Mouse (Mus musculus): ENCODE measurements around the gene Erbb2. TPM values are rescaled to one million over a fixed set of nuclear protein-coding genes. Genes with fewer than 3 reads are reported as not detected.

Erbb2 gene
- polyA plus RNA-seq, 1 experiment from 2014 or later: 10.4 TPM

DNA sequence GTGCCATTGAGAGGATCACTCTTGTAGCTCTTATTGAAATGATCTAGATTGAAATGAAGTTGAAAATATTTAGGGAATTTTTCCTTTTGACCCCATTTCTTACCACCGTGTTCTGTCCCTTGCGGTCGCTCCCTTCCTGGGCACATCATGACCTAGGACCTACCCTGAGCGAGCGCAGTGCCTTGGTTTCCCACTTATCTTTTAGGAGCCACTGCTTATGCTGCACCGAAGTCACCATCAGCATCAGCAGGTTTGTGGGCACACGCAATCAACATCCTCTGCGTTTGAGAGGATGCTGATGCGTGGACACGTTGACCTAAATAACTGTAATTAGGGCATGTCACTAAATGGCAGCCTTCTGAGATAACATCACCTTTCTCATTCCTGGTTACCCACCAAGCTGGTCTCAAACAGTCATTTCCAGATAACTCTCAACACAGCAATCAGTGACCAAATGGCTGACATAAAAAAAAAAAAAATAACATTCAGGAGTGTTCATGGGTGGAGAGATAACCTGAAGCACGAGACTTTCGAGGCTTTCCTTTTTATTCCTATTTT lies 67.7 kb downstream of the Erbb2 start:
- H3K27ac ChIP-seq (replicated peaks): no peak overlapping the region
- no peaks in the 10 kb centered on the region for H3K36me3 ChIP-seq
- no peaks in the 10 kb centered on the region for H3K4me1 ChIP-seq (replicated peaks)
- 93% methylated on average over 12 of the region's 12 CpGs for WGBS
- no peak overlapping the region for H3K4me2 ChIP-seq
- no peaks in the 10 kb centered on the region for H3K9me3 ChIP-seq
- no peak for ATAC-seq (ENCODE audit: low read depth)
- H3K27me3 ChIP-seq: no peaks in the 10 kb centered on the region; the same call in 1 of the 2 replicates
- no peak overlapping the region for H3K9ac ChIP-seq
- H3K4me3 ChIP-seq: no peak overlapping the region

- no peak overlapping the region for H3K4me2 ChIP-seq
- no peak overlapping the region for H3K9ac ChIP-seq
- no peak for ATAC-seq (ENCODE audit: low read depth)
- no peaks in the 10 kb centered on the region for H3K4me1 ChIP-seq (replicated peaks)
- H3K27me3 ChIP-seq: no peaks in the 10 kb centered on the region; the same call in none of the 2 replicates
- no peak overlapping the region for H3K4me3 ChIP-seq
- WGBS: 67% methylated on average over 6 of the region's 6 CpGs
- no peak overlapping the region for H3K27ac ChIP-seq (replicated peaks)
- no peaks in the 10 kb centered on the region for H3K9me3 ChIP-seq
- no peaks in the 10 kb centered on the region for H3K36me3 ChIP-seq
Measured at GRCm38 (mm10) chr11:98481231-98481630, 69.0 kb downstream of the Erbb2 start.

DNA sequence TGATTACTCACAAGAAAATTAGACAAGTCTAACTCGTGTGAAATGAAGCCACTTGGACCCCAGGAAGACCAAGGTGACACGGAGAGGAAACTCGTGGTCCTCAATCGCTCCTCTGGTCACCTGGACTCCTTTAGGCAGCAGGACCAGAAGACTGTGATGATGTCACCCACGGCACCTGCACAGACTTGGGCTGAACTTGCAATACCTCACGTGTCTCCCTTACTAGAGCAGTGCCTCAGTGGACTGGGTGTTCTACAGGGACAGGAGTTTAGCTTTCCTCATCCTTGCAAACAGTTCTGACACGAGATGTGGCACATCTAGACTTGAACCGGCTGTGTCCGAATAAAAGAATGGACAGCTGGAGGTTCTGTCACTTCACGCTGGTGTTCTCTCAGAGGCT lies 69.8 kb downstream of the Erbb2 start:
- Histone ChIP-seq H3K9me3 (no peaks in the 10 kb centered on the region), H3K4me2 (no peak overlapping the region), H3K36me3 (no peaks in the 10 kb centered on the region), H3K9ac (no peak overlapping the region), H3K27me3 (no peaks in the 10 kb centered on the region; the same call in none of the 2 replicates), H3K27ac (replicated peaks) (no peak overlapping the region), H3K4me1 (replicated peaks) (no peaks in the 10 kb centered on the region), H3K4me3 (no peak overlapping the region)
- no peak for ATAC-seq (ENCODE audit: low read depth)
- WGBS: 87% methylated on average over 10 of the region's 10 CpGs

GRCm38 (mm10) chr11:98485749-98486148 lies 73.5 kb downstream of the Erbb2 start:
- Histone ChIP-seq H3K27me3 (no peaks in the 10 kb centered on the region; the same call in none of the 2 replicates), H3K36me3 (no peaks in the 10 kb centered on the region), H3K9me3 (no peaks in the 10 kb centered on the region), H3K4me1 (replicated peaks) (peaks cover 14% of the 10 kb centered on the region; the same call in 1 of the 2 replicates), H3K27ac (replicated peaks) (no peak overlapping the region), H3K4me2 (no peak overlapping the region), H3K9ac (no peak overlapping the region), H3K4me3 (no peak overlapping the region)
- no peak for ATAC-seq (ENCODE audit: low read depth)
- WGBS: 82% methylated on average over 2 of the region's 2 CpGs

Other genes starting within 250 kb of the Erbb2 start
- 60.1 and 66.1 TPM in 2 replicates for gene Med1, start 219.2 kb upstream of the Erbb2 start, polyA plus RNA-seq (2015; fragmentation: Nextera tagmentation; extraction: Ambion mirVana)
- gene Cdk12, start 209.4 kb upstream of the Erbb2 start, polyA plus RNA-seq (2015; fragmentation: Nextera tagmentation; extraction: Ambion mirVana): 9.4 and 9.6 TPM in 2 replicates
- gene Neurod2, start 82.8 kb upstream of the Erbb2 start, polyA plus RNA-seq (2015; fragmentation: Nextera tagmentation; extraction: Ambion mirVana): 26.4 and 27.0 TPM in 2 replicates
- 1.7 and 2.1 TPM in 2 replicates for gene Ppp1r1b, start 64.1 kb upstream of the Erbb2 start, polyA plus RNA-seq (2015; fragmentation: Nextera tagmentation; extraction: Ambion mirVana)
- gene Stard3, start 54.1 kb upstream of the Erbb2 start, polyA plus RNA-seq (2015; fragmentation: Nextera tagmentation; extraction: Ambion mirVana): 39.7 and 41.1 TPM in 2 replicates
- 0.42 and 2.1 TPM in 2 replicates for gene Tcap, start 28.7 kb upstream of the Erbb2 start, polyA plus RNA-seq (2015; fragmentation: Nextera tagmentation; extraction: Ambion mirVana)
- gene Pnmt, start 26.0 kb upstream of the Erbb2 start, polyA plus RNA-seq (2015; fragmentation: Nextera tagmentation; extraction: Ambion mirVana): 0.73 and 0.79 TPM in 2 replicates
- gene Pgap3, start 12.0 kb upstream of the Erbb2 start, polyA plus RNA-seq (2015; fragmentation: Nextera tagmentation; extraction: Ambion mirVana): 7.4 and 8.7 TPM in 2 replicates
- 239 and 265 TPM in 2 replicates for gene Mien1, start 26.5 kb downstream of the Erbb2 start, polyA plus RNA-seq (2015; fragmentation: Nextera tagmentation; extraction: Ambion mirVana)
- gene Grb7, start 33.9 kb downstream of the Erbb2 start, polyA plus RNA-seq (2015; fragmentation: Nextera tagmentation; extraction: Ambion mirVana): 0.47 and 0.80 TPM in 2 replicates
- gene Ikzf3, start 133.6 kb downstream of the Erbb2 start, polyA plus RNA-seq (2015; fragmentation: Nextera tagmentation; extraction: Ambion mirVana): 0.31 TPM in 1 of 2 replicates, not detected in the other
- gene Zpbp2, start 138.6 kb downstream of the Erbb2 start, polyA plus RNA-seq (2015; fragmentation: Nextera tagmentation; extraction: Ambion mirVana): 0.23 TPM in 1 of 2 replicates, not detected in the other
- gene Ormdl3, start 174.9 kb downstream of the Erbb2 start, polyA plus RNA-seq (2015; fragmentation: Nextera tagmentation; extraction: Ambion mirVana): 78.0 and 81.0 TPM in 2 replicates
- not detected in 2 replicates for gene Lrrc3c, start 185.8 kb downstream of the Erbb2 start, polyA plus RNA-seq (2015; fragmentation: Nextera tagmentation; extraction: Ambion mirVana)
- gene Gm12355, start 213.2 kb downstream of the Erbb2 start, polyA plus RNA-seq (2015; fragmentation: Nextera tagmentation; extraction: Ambion mirVana): 0.89 and 1.1 TPM in 2 replicates
- gene Gsdma3, start 213.9 kb downstream of the Erbb2 start, polyA plus RNA-seq (2015; fragmentation: Nextera tagmentation; extraction: Ambion mirVana): not detected in 2 replicates
- gene Gsdma2, start 234.3 kb downstream of the Erbb2 start, polyA plus RNA-seq (2015; fragmentation: Nextera tagmentation; extraction: Ambion mirVana): 0.24 TPM in 1 of 2 replicates, not detected in the other